Mouse (Mus musculus) cortical plate, adult 2 months (tissue): Measurements from ENCODE around the gene Pbx1.

ENCODE experiments used
- CTCF ChIP-seq: fragments of 200-500 bp; IDR thresholded peaks from 2 replicates; pipeline ENCODE4 v1.5.1; 2011; ENCODE audit warnings: mild to moderate bottlenecking, control low read depth, low read length; ENCODE audit not compliant: insufficient read depth; ENCODE audit errors: extremely low read depth
- POLR2A ChIP-seq: fragments of 200-500 bp; IDR thresholded peaks from 2 replicates; pipeline ENCODE4 v1.6.1; 2011; ENCODE audit warnings: mild to moderate bottlenecking, low read length, control low read depth; ENCODE audit not compliant: insufficient read depth; ENCODE audit errors: extremely low read depth

GRCm38 (mm10) chr1:168479626-168480025, 47.6 kb upstream of the Pbx1 start:
- TF ChIP-seq CTCF: no peak
- TF ChIP-seq POLR2A: no peak
